Mouse (Mus musculus) forebrain, postnatal 0 days (tissue): ENCODE measurements around the gene Fam219a. TPM values are rescaled to one million over a fixed set of nuclear protein-coding genes. Genes with fewer than 3 reads are reported as not detected.

Experiments used
- ATAC-seq: fragments of 200-750 bp; cut with Nextera tagmentation; 2 replicates; pipeline ENCODE4 v1.8.0; 2017; ENCODE audit warnings: mild to moderate bottlenecking, moderate library complexity
- DNase-seq: peaks from one replicate; pipeline ENCODE4 v3.0.0-alpha.2; 2015
- H3K27ac ChIP-seq: fragments of 300-500 bp; sonication (generic); 2 replicates; pipeline ENCODE4 v1.5.1; 2014; ENCODE audit warnings: low read depth, mild to moderate bottlenecking, antibody characterized with exemption, low read length, moderate library complexity, mixed read lengths
- H3K27me3 ChIP-seq: fragments of 300-500 bp; sonication (generic); 2 replicates; pipeline ENCODE4 v1.6.1; 2014; ENCODE audit warnings: mild to moderate bottlenecking, low read length, mixed read lengths; ENCODE audit not compliant: insufficient read depth
- H3K36me3 ChIP-seq: fragments of 300-500 bp; sonication (generic); 2 replicates; pipeline ENCODE4 v1.6.1; 2014; ENCODE audit warnings: mild to moderate bottlenecking, moderate library complexity; ENCODE audit not compliant: insufficient read depth
- H3K4me1 ChIP-seq: fragments of 300-500 bp; sonication (generic); 2 replicates; pipeline ENCODE4 v1.6.1; 2014; ENCODE audit warnings: antibody characterized with exemption; ENCODE audit not compliant: insufficient read depth
- H3K4me2 ChIP-seq: fragments of 300-500 bp; sonication (generic); 2 replicates; pipeline ENCODE4 v1.6.1; 2014; ENCODE audit warnings: low read depth, mild to moderate bottlenecking, moderate library complexity
- H3K4me3 ChIP-seq: fragments of 300-500 bp; sonication (generic); 2 replicates; pipeline ENCODE4 v1.5.1; 2014; ENCODE audit warnings: low read depth, low read length, mixed read lengths
- H3K9ac ChIP-seq: fragments of 300-500 bp; sonication (generic); 2 replicates; pipeline ENCODE4 v1.6.1; 2014; ENCODE audit warnings: mild to moderate bottlenecking
- H3K9me3 ChIP-seq: fragments of 300-500 bp; sonication (generic); 2 replicates; pipeline ENCODE4 v1.6.1; 2016; ENCODE audit warnings: low read length
- CTCF ChIP-seq: sonication (generic); IDR thresholded peaks from 2 replicates; pipeline ENCODE4 v1.5.1; 2016; ENCODE audit warnings: antibody characterized with exemption, control low read depth, low read depth
- WGBS: fragments of 180-500 bp; shearing (Covaris S2); extraction: QIAGEN DNeasy Blood & Tissue Kit; methylation state at CpG from one replicate; pipeline ENCODE4 v1.1.7; 2014; 5-methylcytosine and 5-hydroxymethylcytosine counted together
- polyA plus RNA-seq: library from polyadenylated mRNA; unstranded; fragments of >200 nt; fragmentation: Nextera tagmentation; extraction: Ambion mirVana; gene quantifications from 2 replicates; pipeline ENCODE4 v1.2.1, GENCODE M21; 2015
- total RNA-seq: library from RNA; depleted of rRNA; stranded (reverse); fragments of >200 nt; gene quantifications from 2 replicates; pipeline ENCODE4 v1.2.3, GENCODE M21; 2014

Gene Fam219a
- total and polyA plus RNA-seq, 2 experiments from 2014 or later: 18.6 to 95.8 TPM

DNA sequence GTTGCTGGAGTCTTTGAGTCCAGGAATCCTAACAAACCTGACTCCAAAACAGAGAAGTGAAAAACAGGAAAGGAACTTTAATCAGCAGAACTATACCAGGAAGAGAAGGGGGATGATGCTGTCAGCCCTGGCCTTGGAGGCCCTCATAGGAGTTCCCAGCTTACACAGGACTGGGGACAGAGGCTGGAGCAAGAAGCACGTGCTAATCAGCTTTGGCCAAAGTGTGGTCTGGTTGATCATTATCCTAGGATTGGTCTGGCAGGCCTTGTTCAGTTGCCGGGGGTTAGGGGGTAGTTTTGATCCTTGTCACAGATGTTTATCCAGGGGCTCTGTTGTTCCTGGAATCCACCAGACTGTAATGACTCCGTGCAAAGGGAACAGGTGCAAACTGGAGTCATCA, 75.0 kb downstream of the Fam219a start:
- Histone ChIP-seq H3K9ac (no peak overlapping the region), H3K36me3 (no peaks in the 10 kb centered on the region), H3K4me2 (no peak overlapping the region), H3K27ac (no peak overlapping the region), H3K4me1 (0 out of 2 replicates have a peak, but pooled peaks cover 2% of the 10 kb centered on the region), H3K27me3 (peaks cover 15% of the 10 kb centered on the region), H3K9me3 (no peaks in the 10 kb centered on the region), H3K4me3 (no peak overlapping the region)
- no peak for DNase-seq
- TF ChIP-seq CTCF: no peak
- 45% methylated on average over 3 of the region's 3 CpGs for WGBS
- no peak for ATAC-seq

DNA sequence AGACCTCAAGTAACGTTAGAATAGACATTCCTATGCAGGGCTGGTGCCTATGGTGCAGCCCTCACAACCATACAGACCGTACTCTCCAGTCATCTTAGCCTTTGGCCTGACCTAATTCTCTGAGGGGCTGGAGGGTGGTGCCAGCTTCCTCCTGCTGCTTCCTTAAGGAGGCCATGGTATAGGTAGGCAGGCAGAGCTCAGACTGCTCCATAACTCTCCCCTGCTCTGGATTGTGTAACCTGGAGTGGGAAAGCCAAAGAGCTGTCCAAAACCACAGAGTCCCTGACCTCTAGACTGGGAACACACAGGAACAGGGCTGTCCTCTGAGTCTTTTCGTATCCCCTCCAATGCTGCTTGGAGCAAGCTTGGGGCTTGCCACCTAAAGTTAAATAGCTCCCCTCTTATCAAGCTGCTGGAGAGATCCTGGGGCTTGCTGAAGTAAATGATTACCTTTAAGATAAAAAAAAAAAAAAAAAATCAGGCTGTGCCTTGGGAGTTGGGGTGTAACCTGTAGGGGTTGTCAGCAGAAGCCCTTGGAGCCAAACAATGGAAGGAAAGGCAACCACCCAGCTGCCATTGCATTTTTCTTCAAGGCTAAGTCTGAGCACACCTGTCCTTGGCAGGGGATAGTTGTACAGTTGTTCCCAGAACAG, 75.7 kb downstream of the Fam219a start:
- no peak overlapping the region for H3K4me2 ChIP-seq
- no peak overlapping the region for H3K9ac ChIP-seq
- 83% methylated on average over 3 of the region's 3 CpGs for WGBS
- no peak overlapping the region for H3K4me3 ChIP-seq
- TF ChIP-seq CTCF: no peak
- H3K9me3 ChIP-seq: no peaks in the 10 kb centered on the region
- DNase-seq (no peak), ATAC-seq (no peak)
- no peak overlapping the region for H3K27ac ChIP-seq
- H3K36me3 ChIP-seq: no peaks in the 10 kb centered on the region
- peaks cover 7% of the 10 kb centered on the region for H3K27me3 ChIP-seq
- 0 out of 2 replicates have a peak, but pooled peaks cover 2% of the 10 kb centered on the region for H3K4me1 ChIP-seq

DNA sequence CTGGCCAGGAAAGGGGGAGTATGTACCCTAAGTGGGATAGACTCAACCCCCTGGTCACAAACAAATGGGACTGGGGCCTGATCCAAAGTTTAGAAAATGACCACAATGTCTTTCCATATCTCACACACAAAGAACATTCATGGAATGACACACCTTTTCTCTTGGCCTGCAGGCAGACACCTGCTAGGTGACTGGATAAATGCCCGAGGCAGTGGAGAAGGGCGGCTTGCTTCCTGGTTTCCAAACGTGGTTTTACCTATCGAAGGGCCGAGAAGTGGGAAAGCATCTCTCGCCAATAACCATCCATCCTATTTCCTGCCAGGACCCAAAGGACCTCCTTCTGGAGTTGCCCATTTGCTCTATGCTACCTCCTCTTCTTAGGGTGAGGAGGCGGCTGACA, 76.4 kb downstream of the Fam219a start:
- Histone ChIP-seq H3K27me3 (peaks cover 6% of the 10 kb centered on the region), H3K9ac (no peak overlapping the region), H3K4me2 (no peak overlapping the region), H3K4me1 (0 out of 2 replicates have a peak, but pooled peaks cover 2% of the 10 kb centered on the region), H3K27ac (no peak overlapping the region), H3K4me3 (no peak overlapping the region), H3K9me3 (no peaks in the 10 kb centered on the region), H3K36me3 (no peaks in the 10 kb centered on the region)
- 87% methylated on average over 7 of the region's 7 CpGs for WGBS
- DNase-seq: no peak
- no peak for ATAC-seq
- no peak for TF ChIP-seq CTCF

DNA sequence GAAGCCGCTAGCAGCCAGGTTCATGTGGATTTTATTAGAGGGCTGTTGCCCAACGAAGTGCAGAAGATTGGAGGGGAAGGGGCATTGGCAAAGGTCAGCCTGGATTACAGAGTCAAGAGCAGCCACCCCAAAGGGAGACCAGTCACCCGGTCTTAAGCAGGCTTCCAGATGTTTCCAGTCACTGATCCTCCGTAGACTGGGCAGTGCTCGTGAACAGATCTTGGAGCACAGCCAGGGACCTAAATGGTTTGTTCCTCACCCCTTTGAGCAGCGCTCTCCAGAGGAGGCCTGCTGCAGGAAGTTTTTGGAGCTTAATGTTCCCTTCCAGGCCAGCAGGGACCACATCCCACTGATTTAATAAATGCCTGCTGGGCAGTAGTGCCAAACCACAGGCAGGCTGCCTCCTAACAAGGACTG, 87.7 kb downstream of the Fam219a start:
- Histone ChIP-seq H3K4me2 (no peak overlapping the region), H3K4me1 (no peaks in the 10 kb centered on the region), H3K9ac (no peak overlapping the region), H3K4me3 (no peak overlapping the region), H3K9me3 (0 out of 2 replicates have a peak, but pooled peaks cover 3% of the 10 kb centered on the region), H3K36me3 (peaks cover 22% of the 10 kb centered on the region), H3K27ac (no peak overlapping the region), H3K27me3 (no peaks in the 10 kb centered on the region; the same call in 1 of the 2 replicates)
- TF ChIP-seq CTCF: no peak
- peak; percentile 40; the same call in 1 of the 2 replicates for ATAC-seq
- 29% methylated on average over 6 of the region's 6 CpGs for WGBS
- no peak for DNase-seq

DNA sequence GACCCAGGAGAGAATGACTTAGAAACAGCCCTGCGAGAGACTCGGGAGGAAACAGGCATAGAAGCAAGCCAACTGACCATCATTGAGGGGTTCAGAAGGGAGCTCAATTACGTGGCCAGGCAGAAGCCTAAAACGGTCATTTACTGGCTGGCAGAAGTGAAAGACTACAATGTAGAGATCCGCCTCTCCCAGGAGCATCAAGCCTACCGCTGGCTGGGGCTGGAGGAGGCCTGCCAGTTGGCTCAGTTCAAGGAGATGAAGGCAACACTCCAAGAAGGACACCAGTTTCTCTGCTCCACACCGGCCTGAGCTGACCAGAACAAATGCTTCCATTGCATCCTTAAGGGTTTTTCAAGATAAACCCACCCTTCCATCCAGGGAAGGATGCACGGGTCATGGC, 89.1 kb downstream of the Fam219a start:
- no peak for ATAC-seq
- no peak overlapping the region for H3K4me2 ChIP-seq

DNA sequence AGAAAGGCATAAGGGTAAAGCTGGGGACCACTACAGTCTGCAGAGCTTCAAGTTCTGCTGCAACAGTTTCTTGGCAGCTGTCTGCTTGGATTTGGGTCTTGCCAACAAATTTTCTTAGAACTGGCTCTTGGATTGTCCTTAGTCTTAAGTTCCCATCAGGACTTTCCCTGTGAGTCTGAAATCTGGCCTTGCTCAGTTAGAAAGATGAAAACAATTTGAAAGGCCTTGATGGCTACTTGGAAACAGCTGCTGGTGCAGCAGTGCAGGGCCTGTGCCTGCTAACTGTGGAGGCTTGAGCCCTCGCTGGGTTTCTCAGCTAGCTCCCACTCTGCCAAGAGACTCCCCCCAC, 89.9 kb downstream of the Fam219a start:
- H3K27ac ChIP-seq: no peak overlapping the region
- H3K27me3 ChIP-seq: no peaks in the 10 kb centered on the region; the same call in 1 of the 2 replicates
- H3K9me3 ChIP-seq: no peaks in the 10 kb centered on the region
- TF ChIP-seq CTCF: no peak
- H3K4me2 ChIP-seq: no peak overlapping the region
- no peak for ATAC-seq
- no peak overlapping the region for H3K4me3 ChIP-seq
- peaks cover 22% of the 10 kb centered on the region for H3K36me3 ChIP-seq
- H3K9ac ChIP-seq: no peak overlapping the region
- no peaks in the 10 kb centered on the region for H3K4me1 ChIP-seq
- no peak for DNase-seq
- 44% methylated on average over 1 of the region's 1 CpGs for WGBS

More for the DNA sequence above, 89.1 kb downstream of the Fam219a start:
- WGBS: 76% methylated on average over 8 of the region's 8 CpGs
- no peak for TF ChIP-seq CTCF
- H3K27me3 ChIP-seq: no peaks in the 10 kb centered on the region; the same call in 1 of the 2 replicates
- peaks cover 22% of the 10 kb centered on the region for H3K36me3 ChIP-seq
- no peak overlapping the region for H3K4me3 ChIP-seq
- DNase-seq: no peak
- no peaks in the 10 kb centered on the region for H3K9me3 ChIP-seq
- no peaks in the 10 kb centered on the region for H3K4me1 ChIP-seq
- H3K9ac ChIP-seq: no peak overlapping the region
- H3K27ac ChIP-seq: no peak overlapping the region; the same call in 1 of the 2 replicates

DNA sequence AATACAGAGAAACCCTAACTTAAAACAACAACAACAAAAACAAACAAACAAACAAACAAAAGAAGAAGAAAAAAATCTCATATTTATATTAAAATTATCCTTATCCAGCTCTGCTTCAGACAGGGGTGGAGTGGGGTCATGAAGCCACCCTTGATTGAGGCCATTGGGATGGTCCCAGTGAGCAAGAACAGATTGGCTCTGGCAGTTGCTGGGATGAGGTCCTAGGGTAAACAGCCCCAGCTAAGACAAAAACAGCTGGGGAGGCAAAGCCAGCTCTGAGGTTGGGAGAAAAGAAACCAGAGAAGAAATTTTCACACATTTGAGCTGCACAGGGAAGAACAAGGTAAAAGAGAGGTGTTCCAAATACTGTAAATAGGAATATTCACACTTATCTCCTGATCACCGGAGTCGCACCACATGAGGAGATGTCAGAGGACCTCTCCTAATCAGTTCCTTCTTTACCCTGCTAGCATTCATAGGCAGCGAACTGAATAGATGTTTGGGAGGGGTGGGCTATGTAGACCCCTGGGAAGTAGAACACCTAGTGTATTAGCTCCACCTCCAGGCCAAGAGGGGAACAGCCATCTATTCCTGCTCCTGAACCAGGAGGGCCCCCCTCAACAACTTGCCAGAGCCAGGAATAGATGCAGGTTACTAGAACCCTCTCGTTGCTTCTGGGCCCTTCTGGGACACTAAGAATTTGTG, 90.4 kb downstream of the Fam219a start:
- peak; percentile 51 for TF ChIP-seq CTCF
- 61% methylated on average over 4 of the region's 4 CpGs for WGBS
- Histone ChIP-seq H3K4me3 (no peak overlapping the region), H3K27ac (no peak overlapping the region), H3K9ac (no peak overlapping the region), H3K4me1 (no peaks in the 10 kb centered on the region), H3K9me3 (no peaks in the 10 kb centered on the region), H3K4me2 (no peak overlapping the region), H3K27me3 (no peaks in the 10 kb centered on the region; the same call in 1 of the 2 replicates), H3K36me3 (peaks cover 22% of the 10 kb centered on the region)
- ATAC-seq (peak; percentile 23; the same call in 1 of the 2 replicates), DNase-seq (no peak)
